15 mouse cellular contexts compared by ENCODE assay signal in the genomic region with DNA sequence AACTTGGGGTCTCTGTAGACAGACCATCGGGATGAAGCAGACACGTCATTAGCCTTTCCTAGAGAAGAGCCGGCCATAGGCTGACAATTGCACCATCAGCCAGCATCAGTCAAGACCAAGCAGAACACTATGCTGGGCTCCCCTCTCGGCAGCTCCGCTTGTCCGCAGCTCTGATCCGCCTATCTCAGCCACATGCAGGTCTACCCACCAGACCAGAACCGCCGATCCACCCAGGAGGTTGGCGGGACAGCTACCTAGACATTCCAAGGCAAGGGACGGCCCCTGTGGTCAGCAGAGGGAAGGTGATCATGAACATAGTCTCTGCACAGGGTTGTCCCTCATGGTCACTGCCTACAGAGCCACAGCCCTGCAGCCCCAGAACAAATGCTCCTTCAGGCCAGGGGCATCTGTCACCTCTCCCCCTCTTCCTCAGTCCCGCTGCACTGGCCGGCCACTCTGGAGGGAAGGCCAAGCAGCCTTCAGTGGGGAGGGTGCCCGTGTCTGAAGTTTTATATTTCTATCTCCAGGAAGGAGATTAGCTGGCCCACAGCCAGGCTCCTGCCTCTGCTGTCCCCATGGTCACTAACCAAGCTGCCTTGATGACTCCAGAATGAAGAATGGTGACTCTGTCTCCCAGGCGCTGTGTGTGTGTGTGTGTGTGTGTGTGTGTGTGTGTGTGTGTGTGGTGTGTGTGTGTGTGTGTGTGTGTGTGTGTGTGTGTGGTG. TPM values are rescaled to one million over a fixed set of nuclear protein-coding genes. Genes with fewer than 3 reads are reported as not detected.
DNase-seq lines count a peak whose midpoint lies in the region; ATAC-seq and TF ChIP-seq lines count a peak whose summit lies in the region.
"Had no signal": no experiment of that assay in that cellular context is flagged by ENCODE, and none has a peak within 500 bp of the region (broad histone marks: within the 10 kb centered on the region; RNA-seq: fewer than 3 reads in every experiment).

No protein-coding gene starts in this region.

- no peaks in the 10 kb centered on the region for H3K27me3 ChIP-seq in forebrain, embryonic 16.5 days (replicated peaks; ENCODE audit: control insufficient read depth, insufficient read depth, low read length)
- H3K27me3 ChIP-seq in forebrain, embryonic 12.5 days, result no peaks in the 10 kb centered on the region; the same call in 1 of the 2 replicates
- 0 out of 2 replicates have a peak, but pooled peaks cover 3% of the 10 kb centered on the region for H3K27me3 ChIP-seq in lung, embryonic 14.5 days (ENCODE audit: insufficient read depth, low read length)
- H3K27me3 ChIP-seq in hindbrain, embryonic 12.5 days, result peaks cover 21% of the 10 kb centered on the region
- H3K27me3 ChIP-seq in intestine, postnatal 0 days (replicated peaks; ENCODE audit: control insufficient read depth, insufficient read depth, low read length), result no peaks in the 10 kb centered on the region
- H3K27me3 ChIP-seq: CH12.LX; liver, embryonic 15.5 days had no signal

- H3K9me3 ChIP-seq in forebrain, embryonic 16.5 days (ENCODE audit: control insufficient read depth, low read length), result no peaks in the 10 kb centered on the region
- H3K9me3 ChIP-seq in forebrain, embryonic 12.5 days, result no peaks in the 10 kb centered on the region
- H3K9me3 ChIP-seq in lung, embryonic 14.5 days (ENCODE audit: low read depth, low read length), result no peaks in the 10 kb centered on the region
- no peaks in the 10 kb centered on the region for H3K9me3 ChIP-seq in hindbrain, embryonic 12.5 days (replicated peaks)
- no peaks in the 10 kb centered on the region for H3K9me3 ChIP-seq in intestine, postnatal 0 days (ENCODE audit: control insufficient read depth)
- H3K9me3 ChIP-seq: liver, embryonic 15.5 days had no signal

- no peak overlapping the region for H3K27ac ChIP-seq in forebrain, embryonic 16.5 days (ENCODE audit: low read length)
- H3K27ac ChIP-seq in forebrain, embryonic 12.5 days, result no peak overlapping the region
- no peak overlapping the region for H3K27ac ChIP-seq in lung, embryonic 14.5 days (ENCODE audit: low read depth)
- peak overlapping the region; percentile 45; the same call in 1 of the 2 replicates for H3K27ac ChIP-seq in hindbrain, embryonic 12.5 days
- H3K27ac ChIP-seq in intestine, postnatal 0 days (ENCODE audit: low read depth, low read length), result no peak overlapping the region
- H3K27ac ChIP-seq: liver, embryonic 15.5 days had no signal

- TF ChIP-seq CTCF in lung, embryonic 14.5 days (IDR thresholded peaks at IDR 0.05; ENCODE audit: low read depth), result no peak
- TF ChIP-seq CTCF in lung, adult 2 months (IDR thresholded peaks at IDR 0.05; ENCODE audit: insufficient read depth, low read length), result no peak
- TF ChIP-seq CTCF in intestine, postnatal 0 days (IDR thresholded peaks at IDR 0.05; ENCODE audit: low read depth), result no peak

- H3K4me1 ChIP-seq in forebrain, embryonic 16.5 days (replicated peaks; ENCODE audit: control insufficient read depth, insufficient read depth, low read length), result peaks cover 30% of the 10 kb centered on the region
- H3K4me1 ChIP-seq in forebrain, embryonic 12.5 days, result peaks cover 52% of the 10 kb centered on the region
- H3K4me1 ChIP-seq in lung, embryonic 14.5 days (ENCODE audit: insufficient read depth), result peaks cover 6% of the 10 kb centered on the region; the same call in 1 of the 2 replicates
- peaks cover 4% of the 10 kb centered on the region; the same call in 1 of the 2 replicates for H3K4me1 ChIP-seq in lung, adult 2 months (ENCODE audit: control insufficient read depth, insufficient read depth, low read length)
- H3K4me1 ChIP-seq in hindbrain, embryonic 12.5 days, result peaks cover 74% of the 10 kb centered on the region
- peaks cover 4% of the 10 kb centered on the region for H3K4me1 ChIP-seq in intestine, postnatal 0 days (replicated peaks; ENCODE audit: control insufficient read depth, insufficient read depth, low read length)

- DNase-seq in lung, embryonic 14.5 days, result peak; percentile 82
- DNase-seq in lung, adult 2 months, result no peak
- peak; percentile 59 for DNase-seq in MN1 (ENCODE audit: low spot score)
- no peak for DNase-seq in right cerebral cortex, postnatal 36 days (ENCODE audit: low spot score in 2 of 2)
- DNase-seq: cerebellum, adult 9-11 months; spleen, adult 18-20 months; thymus, postnatal 14 days had no signal

- H3K4me3 ChIP-seq in forebrain, embryonic 16.5 days (replicated peaks; ENCODE audit: low read length), result no peak overlapping the region
- no peak overlapping the region for H3K4me3 ChIP-seq in forebrain, embryonic 12.5 days (replicated peaks)
- no peak overlapping the region for H3K4me3 ChIP-seq in lung, embryonic 14.5 days (ENCODE audit: low read depth, low read length)
- no peak overlapping the region for H3K4me3 ChIP-seq in lung, adult 2 months (replicated peaks; ENCODE audit: extremely low read depth, low read depth, low read length)
- H3K4me3 ChIP-seq in hindbrain, embryonic 12.5 days, result no peak overlapping the region
- no peak overlapping the region for H3K4me3 ChIP-seq in intestine, postnatal 0 days (ENCODE audit: low read depth, low read length)
- H3K4me3 ChIP-seq: erythroblast, embryonic 14.5 days; liver, embryonic 15.5 days had no signal

- no peak overlapping the region for H3K4me2 ChIP-seq in forebrain, embryonic 16.5 days (ENCODE audit: low read length)
- no peak overlapping the region for H3K4me2 ChIP-seq in forebrain, embryonic 12.5 days
- H3K4me2 ChIP-seq in lung, embryonic 14.5 days, result no peak overlapping the region
- H3K4me2 ChIP-seq in hindbrain, embryonic 12.5 days (replicated peaks), result no peak overlapping the region
- H3K4me2 ChIP-seq in intestine, postnatal 0 days (replicated peaks; ENCODE audit: low read depth), result no peak overlapping the region
- H3K4me2 ChIP-seq: liver, embryonic 15.5 days had no signal

- WGBS in forebrain, embryonic 16.5 days, result 83% methylated on average over 15 of the region's 15 CpGs
- 78% methylated on average over 15 of the region's 15 CpGs for WGBS in forebrain, embryonic 12.5 days
- WGBS in lung, embryonic 14.5 days, result 62% methylated on average over 15 of the region's 15 CpGs
- 80% methylated on average over 15 of the region's 15 CpGs for WGBS in lung, adult 2 months
- WGBS in hindbrain, embryonic 12.5 days, result 68% methylated on average over 15 of the region's 15 CpGs
- WGBS in intestine, postnatal 0 days, result 78% methylated on average over 15 of the region's 15 CpGs

- H3K9ac ChIP-seq in forebrain, embryonic 16.5 days (replicated peaks; ENCODE audit: low read depth, low read length), result no peak overlapping the region
- H3K9ac ChIP-seq in forebrain, embryonic 12.5 days, result no peak overlapping the region
- H3K9ac ChIP-seq in lung, embryonic 14.5 days, result no peak overlapping the region
- H3K9ac ChIP-seq in hindbrain, embryonic 12.5 days, result no peak overlapping the region
- H3K9ac ChIP-seq in intestine, postnatal 0 days (ENCODE audit: low read depth, low read length), result no peak overlapping the region
- H3K9ac ChIP-seq: liver, embryonic 15.5 days had no signal

- TF ChIP-seq POLR2A in lung, adult 2 months (IDR thresholded peaks at IDR 0.05; ENCODE audit: borderline replicate concordance, extremely low read depth, low read depth, low read length), result no peak

- H3K36me3 ChIP-seq in forebrain, embryonic 16.5 days (ENCODE audit: control insufficient read depth, insufficient read depth), result no peaks in the 10 kb centered on the region
- no peaks in the 10 kb centered on the region for H3K36me3 ChIP-seq in forebrain, embryonic 12.5 days (replicated peaks)
- no peaks in the 10 kb centered on the region for H3K36me3 ChIP-seq in lung, embryonic 14.5 days (ENCODE audit: insufficient read depth)
- no peaks in the 10 kb centered on the region for H3K36me3 ChIP-seq in hindbrain, embryonic 12.5 days
- no peaks in the 10 kb centered on the region for H3K36me3 ChIP-seq in intestine, postnatal 0 days (ENCODE audit: control insufficient read depth, insufficient read depth)
- H3K36me3 ChIP-seq: liver, embryonic 15.5 days had no signal

- peak; percentile 4; the same call in 1 of the 2 replicates for ATAC-seq in forebrain, embryonic 16.5 days
- no peak for ATAC-seq in forebrain, embryonic 12.5 days (ENCODE audit: low FRiP score)
- peak; percentile 22; the same call in 1 of the 2 replicates for ATAC-seq in lung, embryonic 14.5 days (ENCODE audit: insufficient read depth)
- no peak; the same call in 1 of the 2 replicates for ATAC-seq in hindbrain, embryonic 12.5 days (ENCODE audit: low FRiP score)
- ATAC-seq in intestine, postnatal 0 days, result no peak

RNA-seq across cellular contexts. Expression of gene Grin2c, which starts 32.6 kb away (rescaled TPM):
- 0.29 and 0.37 TPM in 2 replicates for polyA plus RNA-seq in forebrain, embryonic 16.5 days (2015; fragmentation: Nextera tagmentation; extraction: Ambion mirVana)
- 0.08 TPM in 1 of 2 replicates, not detected in the other for polyA plus RNA-seq in forebrain, embryonic 12.5 days (2016; fragmentation: Nextera tagmentation; extraction: Ambion mirVana)
- polyA plus RNA-seq in lung, embryonic 14.5 days (2014; fragmentation: Nextera tagmentation; extraction: Ambion mirVana), result not detected in 2 replicates
- 4.8 and 6.5 TPM in 2 replicates for polyA plus RNA-seq in lung, adult 2 months (2012; rRNA removed)
- polyA plus RNA-seq in hindbrain, embryonic 12.5 days (2016; fragmentation: Nextera tagmentation; extraction: Ambion mirVana), result 0.21 and 0.57 TPM in 2 replicates
- not detected in 2 replicates for polyA plus RNA-seq in intestine, postnatal 0 days (2015; fragmentation: Nextera tagmentation; extraction: Ambion mirVana)
- polyA plus RNA-seq: intestine, embryonic 14.5 days had no signal

RNA-seq across cellular contexts. Expression of gene Fdxr, which starts 42.4 kb away (rescaled TPM):
- 23.2 and 26.9 TPM in 2 replicates for polyA plus RNA-seq in forebrain, embryonic 16.5 days (2015; fragmentation: Nextera tagmentation; extraction: Ambion mirVana)
- 16.9 and 17.4 TPM in 2 replicates for polyA plus RNA-seq in forebrain, embryonic 12.5 days (2016; fragmentation: Nextera tagmentation; extraction: Ambion mirVana)
- 8.8 and 10.4 TPM in 2 replicates for polyA plus RNA-seq in lung, embryonic 14.5 days (2014; fragmentation: Nextera tagmentation; extraction: Ambion mirVana)
- 11.1 and 13.0 TPM in 2 replicates for polyA plus RNA-seq in lung, adult 2 months (2012; rRNA removed)
- 15.4 and 18.0 TPM in 2 replicates for polyA plus RNA-seq in hindbrain, embryonic 12.5 days (2016; fragmentation: Nextera tagmentation; extraction: Ambion mirVana)
- 8.0 and 8.2 TPM in 2 replicates for polyA plus RNA-seq in intestine, postnatal 0 days (2015; fragmentation: Nextera tagmentation; extraction: Ambion mirVana)

RNA-seq across cellular contexts. Expression of gene Nat9, which starts 46.8 kb away (rescaled TPM):
- polyA plus RNA-seq in forebrain, embryonic 16.5 days (2015; fragmentation: Nextera tagmentation; extraction: Ambion mirVana), result 20.6 and 24.2 TPM in 2 replicates
- polyA plus RNA-seq in forebrain, embryonic 12.5 days (2016; fragmentation: Nextera tagmentation; extraction: Ambion mirVana), result 16.0 and 16.6 TPM in 2 replicates
- 17.9 and 18.7 TPM in 2 replicates for polyA plus RNA-seq in lung, embryonic 14.5 days (2014; fragmentation: Nextera tagmentation; extraction: Ambion mirVana)
- 18.8 and 26.4 TPM in 2 replicates for polyA plus RNA-seq in lung, adult 2 months (2012; rRNA removed)
- polyA plus RNA-seq in hindbrain, embryonic 12.5 days (2016; fragmentation: Nextera tagmentation; extraction: Ambion mirVana), result 19.1 and 21.1 TPM in 2 replicates
- 35.0 and 35.7 TPM in 2 replicates for polyA plus RNA-seq in intestine, postnatal 0 days (2015; fragmentation: Nextera tagmentation; extraction: Ambion mirVana)

RNA-seq across cellular contexts. Expression of gene Tmem104, which starts 47.2 kb away (rescaled TPM):
- polyA plus RNA-seq in forebrain, embryonic 16.5 days (2015; fragmentation: Nextera tagmentation; extraction: Ambion mirVana), result 11.0 and 11.2 TPM in 2 replicates
- 7.9 and 8.4 TPM in 2 replicates for polyA plus RNA-seq in forebrain, embryonic 12.5 days (2016; fragmentation: Nextera tagmentation; extraction: Ambion mirVana)
- 11.4 and 14.3 TPM in 2 replicates for polyA plus RNA-seq in lung, embryonic 14.5 days (2014; fragmentation: Nextera tagmentation; extraction: Ambion mirVana)
- polyA plus RNA-seq in lung, adult 2 months (2012; rRNA removed), result 19.1 and 21.6 TPM in 2 replicates
- polyA plus RNA-seq in hindbrain, embryonic 12.5 days (2016; fragmentation: Nextera tagmentation; extraction: Ambion mirVana), result 9.0 and 10.4 TPM in 2 replicates
- 19.2 and 20.1 TPM in 2 replicates for polyA plus RNA-seq in intestine, postnatal 0 days (2015; fragmentation: Nextera tagmentation; extraction: Ambion mirVana)

Comparison
In these comparisons a context has a peak if more than half of its experiments do, and no peak if none do; other contexts are left out.
1. ATAC-seq: peak in forebrain, embryonic 16.5 days (single experiment) and lung, embryonic 14.5 days (single experiment); none in forebrain, embryonic 12.5 days (single experiment), hindbrain, embryonic 12.5 days (single experiment) and intestine, postnatal 0 days (single experiment).
2. DNase-seq: peak in lung, embryonic 14.5 days (single experiment) and MN1 (single experiment); none in lung, adult 2 months (single experiment) and right cerebral cortex, postnatal 36 days (0 of 2).